Mouse (Mus musculus) adrenal gland (tissue): ENCODE measurements at regions not wholly inside any gene's neighbourhood (a gene's known extent, or its start where the extent isn't known, plus 50 kb on each side); places are given as distances from the start of the nearest gene placed in this dataset.

Source experiments
- intact Hi-C: fragments of 180-260 bp; cut with DNase I; formaldehyde crosslinking; loops from one replicate; pipeline ENCODE4 v1.15.1; 2025

GRCm38 (mm10) chr6:117276850-117277249, 108.5 kb downstream of the Cxcl12 start:
- intact Hi-C loops: no loop called here

GRCm38 (mm10) chr6:117279297-117279696, 111.0 kb downstream of the Cxcl12 start:
- intact Hi-C loops: no loop called here

GRCm38 (mm10) chr6:117279786-117280411, 111.6 kb downstream of the Cxcl12 start:
- intact Hi-C loops: no loop called here

GRCm38 (mm10) chr6:117280911-117281310, 112.6 kb downstream of the Cxcl12 start:
- intact Hi-C loops: no loop called here

- intact Hi-C loops: no loop called here
These were observed 115.3 kb downstream of the Cxcl12 start for GRCm38 (mm10) chr6:117283616-117284015.

GRCm38 (mm10) chr6:117284376-117285106, 116.2 kb downstream of the Cxcl12 start:
- intact Hi-C loops: no loop called here

- intact Hi-C loops: no loop called here
These were observed 119.1 kb downstream of the Cxcl12 start for GRCm38 (mm10) chr6:117287396-117287795.

- intact Hi-C loops: no loop called here
These were observed 125.6 kb downstream of the Cxcl12 start for GRCm38 (mm10) chr6:117293780-117294465.

- intact Hi-C loops: no loop called here
These were observed 129.6 kb downstream of the Cxcl12 start for GRCm38 (mm10) chr6:117297918-117298317.

GRCm38 (mm10) chr6:117299503-117300288, 131.4 kb downstream of the Cxcl12 start:
- intact Hi-C loops: no loop called here

GRCm38 (mm10) chr6:117303361-117303760, 135.0 kb downstream of the Cxcl12 start:
- intact Hi-C loops: no loop called here

GRCm38 (mm10) chr6:117305736-117306250, 137.5 kb downstream of the Cxcl12 start:
- intact Hi-C loops: no loop called here

GRCm38 (mm10) chr6:117308636-117309035, 140.3 kb downstream of the Cxcl12 start:
- intact Hi-C loops: no loop called here

GRCm38 (mm10) chr6:117312891-117313781, 144.8 kb downstream of the Cxcl12 start:
- intact Hi-C loops: no loop called here

GRCm38 (mm10) chr6:117313944-117314566, 145.7 kb downstream of the Cxcl12 start:
- intact Hi-C loops: no loop called here

- intact Hi-C loops: no loop called here
These were observed 155.0 kb downstream of the Cxcl12 start for GRCm38 (mm10) chr6:117323301-117323700.

- intact Hi-C loops: no loop called here
These were observed 155.5 kb downstream of the Cxcl12 start for GRCm38 (mm10) chr6:117323850-117324249.

GRCm38 (mm10) chr6:117326835-117327775, 158.8 kb downstream of the Cxcl12 start:
- intact Hi-C loops: no loop called here
